Mouse (Mus musculus) kidney, adult 2 months (tissue): ENCODE measurements around the gene Hp. TPM values are rescaled to one million over a fixed set of nuclear protein-coding genes. Genes with fewer than 3 reads are reported as not detected.

ENCODE experiments used
- DNase-seq: peaks from one replicate; pipeline ENCODE4 v3.0.0; 2021
- H3K27ac ChIP-seq: fragments of 200-500 bp; 2 replicates; pipeline ENCODE4 v1.5.1; 2012; ENCODE audit warnings: low read depth, low read length, control low read depth, inconsistent platforms; ENCODE audit not compliant: insufficient read depth
- H3K27me3 ChIP-seq: fragments of 200-500 bp; replicated peaks from 2 replicates; pipeline ENCODE4 v1.6.1; 2012; ENCODE audit warnings: mild to moderate bottlenecking, moderate library complexity, low read length, inconsistent platforms; ENCODE audit not compliant: control insufficient read depth, insufficient read depth
- H3K36me3 ChIP-seq: fragments of 200-500 bp; 2 replicates; pipeline ENCODE4 v1.6.1; 2012; ENCODE audit warnings: mild to moderate bottlenecking, moderate library complexity, low read length, inconsistent platforms; ENCODE audit not compliant: control insufficient read depth, insufficient read depth
- H3K4me1 ChIP-seq: fragments of 200-500 bp; 2 replicates; pipeline ENCODE4 v1.6.1; 2011; ENCODE audit warnings: low read length; ENCODE audit not compliant: control insufficient read depth, insufficient read depth
- H3K4me3 ChIP-seq: fragments of 200-500 bp; 2 replicates; pipeline ENCODE4 v1.5.1; 2011; ENCODE audit warnings: mild to moderate bottlenecking, low read depth, low read length, control low read depth; ENCODE audit not compliant: insufficient read depth
- CTCF ChIP-seq: fragments of 200-500 bp; conservative IDR thresholded peaks from 2 replicates; pipeline ENCODE4 v1.5.1; 2011; ENCODE audit warnings: low read depth, mild to moderate bottlenecking, control low read depth, low read length, moderate library complexity, mixed read lengths; ENCODE audit not compliant: insufficient read depth, insufficient read length
- POLR2A ChIP-seq: fragments of 200-500 bp; IDR thresholded peaks from one replicate; pipeline ENCODE4 v1.6.1; 2011; ENCODE audit warnings: low read depth, low read length, control low read depth
- WGBS: fragments of 180-500 bp; shearing (Covaris S2); methylation state at CpG from one replicate; pipeline ENCODE4 v1.1.7; 2018; 5-methylcytosine and 5-hydroxymethylcytosine counted together
- polyA plus RNA-seq: library from polyadenylated mRNA; depleted of rRNA; stranded (reverse); fragments of >200 nt; gene quantifications from 2 replicates; pipeline ENCODE4 v1.2.3, GENCODE M21; 2012; rRNA removed

The Hp gene
- polyA plus RNA-seq, 1 experiment, result 35.0 TPM

DNA sequence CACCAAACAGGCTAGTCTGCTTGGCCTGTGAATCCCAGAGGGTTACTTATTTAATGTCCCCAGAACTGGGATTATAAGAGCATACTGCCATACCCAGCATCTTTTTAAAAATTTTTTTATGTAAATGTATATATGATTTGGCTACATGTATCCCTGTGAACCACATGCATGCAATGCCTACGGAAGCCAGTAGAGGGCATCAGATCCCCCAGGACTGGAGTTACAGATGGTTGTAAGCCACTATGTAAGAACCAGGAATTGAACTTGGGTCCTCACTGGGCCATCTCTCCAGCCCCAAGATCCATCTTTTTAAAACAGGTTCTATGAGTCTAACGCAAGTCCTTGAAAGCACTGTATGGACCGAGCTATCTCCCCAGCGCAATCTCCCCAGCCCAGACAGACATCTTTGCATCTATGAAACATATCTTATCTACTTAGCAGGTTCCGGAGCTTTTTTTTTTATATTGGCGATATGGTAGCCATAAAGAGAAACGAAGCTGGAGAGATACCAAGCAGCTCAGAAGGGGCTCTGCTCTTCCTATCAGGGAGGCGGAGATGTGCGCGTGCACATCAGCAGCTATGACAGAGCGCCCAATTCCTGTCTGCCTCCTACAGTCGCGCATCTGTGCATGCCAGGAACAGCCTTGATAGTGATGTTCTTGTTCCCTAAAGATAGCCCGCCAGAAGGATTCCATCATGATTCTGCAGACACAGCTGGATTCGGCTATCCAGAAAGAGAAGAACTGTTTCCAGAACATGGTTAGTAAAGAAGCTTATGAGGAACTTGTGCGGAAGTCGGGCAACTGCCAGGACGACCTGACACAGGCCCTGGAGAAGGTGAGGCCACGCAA, 43.6 kb downstream of the Hp start:
- H3K4me3 ChIP-seq, result no peak overlapping the region
- 86% methylated on average over 19 of the region's 19 CpGs for WGBS
- no peaks in the 10 kb centered on the region for H3K36me3 ChIP-seq
- H3K4me1 ChIP-seq, result no peaks in the 10 kb centered on the region
- peak; percentile 49 for TF ChIP-seq CTCF
- no peak for TF ChIP-seq POLR2A
- H3K27ac ChIP-seq, result no peak overlapping the region
- peak; percentile 32 for DNase-seq
- H3K27me3 ChIP-seq, result no peaks in the 10 kb centered on the region

Other genes starting within 250 kb of the Hp start
- 0.03 TPM in 1 of 2 replicates, not detected in the other for gene Pmfbp1, start 85.1 kb downstream of the Hp start, polyA plus RNA-seq
- gene Dhx38, start 13.3 kb downstream of the Hp start, polyA plus RNA-seq, result 14.6 TPM in 2 replicates
- 6.6 and 8.5 TPM in 2 replicates for gene Txnl4b, start 13.3 kb downstream of the Hp start, polyA plus RNA-seq
- gene Dhodh, start 29.5 kb upstream of the Hp start, polyA plus RNA-seq, result 18.2 and 20.0 TPM in 2 replicates
- 0.01 and 0.11 TPM in 2 replicates for gene Pkd1l3, start 35.3 kb upstream of the Hp start, polyA plus RNA-seq
- 49.5 and 54.0 TPM in 2 replicates for gene Ist1, start 114.1 kb upstream of the Hp start, polyA plus RNA-seq
- 9.6 and 10.7 TPM in 2 replicates for gene Zfp821, start 126.4 kb upstream of the Hp start, polyA plus RNA-seq
- 16.9 and 17.2 TPM in 2 replicates for gene Atxn1l, start 158.6 kb upstream of the Hp start, polyA plus RNA-seq
- 67.0 and 72.0 TPM in 2 replicates for gene Ap1g1, start 199.4 kb upstream of the Hp start, polyA plus RNA-seq